9 mouse cellular contexts compared by ENCODE assay signal in the genomic region with DNA sequence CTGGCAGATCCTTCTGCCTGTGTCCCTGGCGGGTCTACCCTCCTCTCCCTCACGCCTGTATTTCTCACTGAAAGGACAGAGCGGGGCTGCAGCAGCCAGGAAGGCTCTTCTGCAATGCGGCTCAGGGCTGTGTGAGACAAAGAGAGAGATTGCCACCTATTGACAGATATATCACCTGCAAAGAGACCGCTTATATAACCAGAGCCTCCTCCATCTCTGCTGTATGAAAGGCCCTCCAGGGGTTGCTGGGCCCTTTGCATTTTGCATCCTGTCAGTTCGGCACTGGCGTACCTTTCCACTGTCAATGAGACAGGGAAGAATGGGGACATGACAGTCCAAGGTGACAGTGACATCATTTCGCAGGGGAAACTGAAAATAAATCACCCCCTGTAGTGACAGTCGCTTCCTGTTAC. TPM values are rescaled to one million over a fixed set of nuclear protein-coding genes. Genes with fewer than 3 reads are reported as not detected.
DNase-seq lines count a peak whose midpoint lies in the region; ATAC-seq lines count a peak whose summit lies in the region.
"Had no signal": no experiment of that assay in that cellular context is flagged by ENCODE, and none has a peak within 500 bp of the region (broad histone marks: within the 10 kb centered on the region; RNA-seq: fewer than 3 reads in every experiment).

No protein-coding gene starts in this region.

- no peak overlapping the region for H3K4me3 ChIP-seq in neural tube, embryonic 11.5 days (ENCODE audit: low read depth, low read length)
- H3K4me3 ChIP-seq: liver, embryonic 15.5 days had no signal

- peaks cover 5% of the 10 kb centered on the region; the same call in 1 of the 2 replicates for H3K4me1 ChIP-seq in neural tube, embryonic 11.5 days (ENCODE audit: control insufficient read depth, insufficient read depth, low read length)

- H3K27ac ChIP-seq in neural tube, embryonic 11.5 days (ENCODE audit: low read depth, low read length): 0 out of 2 replicates have a peak overlapping the region, but pooled peaks have one; percentile 11
- H3K27ac ChIP-seq: liver, embryonic 15.5 days had no signal

- 42% methylated on average over 9 of the region's 9 CpGs for WGBS in neural tube, embryonic 11.5 days

- intact Hi-C loops in left cerebral cortex, postnatal 4 days (cut with DNase I): loop anchor here (5.0 kb wide), 1 partner anchor 130 kb away; no protein-coding TSS in a partner anchor

- H3K4me2 ChIP-seq in neural tube, embryonic 11.5 days (ENCODE audit: low read depth): no peak overlapping the region
- H3K4me2 ChIP-seq: liver, embryonic 15.5 days had no signal

- H3K9ac ChIP-seq in neural tube, embryonic 11.5 days (ENCODE audit: low read length): no peak overlapping the region
- H3K9ac ChIP-seq: liver, embryonic 15.5 days had no signal

- DNase-seq in neural tube, embryonic 11.5 days (ENCODE audit: low spot score): no peak
- no peak for DNase-seq in neural tube, embryonic 10.5 days (ENCODE audit: extremely low spot score, low spot score)
- DNase-seq in cerebellum, adult 11 months: peak; percentile 74
- DNase-seq in heart, adult 8-10 months (ENCODE audit: low spot score): peak; percentile 59
- DNase-seq in kidney, adult 8-10 months: peak; percentile 47 to 64
- peak; percentile 24 for DNase-seq in left cerebral cortex, postnatal 4 days
- DNase-seq in retina, adult 2 months (ENCODE audit: low read depth, low spot score): peak; percentile 44
- no peak for DNase-seq in c-Kit-positive CD71-positive TER-119-positive erythroid progenitor cells, embryonic 14.5 days (ENCODE audit: low spot score)

- no peaks in the 10 kb centered on the region for H3K9me3 ChIP-seq in neural tube, embryonic 11.5 days (ENCODE audit: control insufficient read depth, low read length)
- H3K9me3 ChIP-seq: liver, embryonic 15.5 days had no signal

- ATAC-seq in neural tube, embryonic 11.5 days (ENCODE audit: insufficient read depth, low FRiP score, low TSS enrichment): peak; percentile 32; the same call in 1 of the 2 replicates

- H3K36me3 ChIP-seq in neural tube, embryonic 11.5 days (ENCODE audit: control insufficient read depth, insufficient read depth, low read length): no peaks in the 10 kb centered on the region
- H3K36me3 ChIP-seq: liver, embryonic 15.5 days had no signal

- no peaks in the 10 kb centered on the region for H3K27me3 ChIP-seq in neural tube, embryonic 11.5 days (ENCODE audit: control insufficient read depth, insufficient read depth, low read length)
- H3K27me3 ChIP-seq: liver, embryonic 15.5 days had no signal

RNA-seq across cellular contexts. Expression of a gene that starts 35.8 kb away (rescaled TPM):
- 204 and 214 TPM in 2 replicates for polyA plus RNA-seq in neural tube, embryonic 11.5 days (2014; fragmentation: Nextera tagmentation; extraction: Ambion mirVana)
- total RNA-seq in heart, adult 8-10 months (2022): 10 to 100 TPM; 36.4 to 46.9 (median 43.4) TPM
- total RNA-seq in left cerebral cortex, postnatal 4 days (2021): 10 to 100 TPM; 66.2 to 75.2 TPM

RNA-seq across cellular contexts. Expression of a gene that starts 48.5 kb away (rescaled TPM):
- not detected in 2 replicates for polyA plus RNA-seq in neural tube, embryonic 11.5 days (2014; fragmentation: Nextera tagmentation; extraction: Ambion mirVana)
- total RNA-seq in heart, adult 8-10 months (2022): 1 to 10 TPM in 3 of 4 experiments, under 1 TPM in 1; 0.90 to 1.4 (median 1.3) TPM
- total RNA-seq in left cerebral cortex, postnatal 4 days (2021): not detected

RNA-seq across cellular contexts. Expression of a gene that starts 55.7 kb away (rescaled TPM):
- 59.9 and 60.8 TPM in 2 replicates for polyA plus RNA-seq in neural tube, embryonic 11.5 days (2014; fragmentation: Nextera tagmentation; extraction: Ambion mirVana)
- 10 to 100 TPM; 57.2 to 67.5 (median 65.3) TPM for total RNA-seq in heart, adult 8-10 months (2022)
- total RNA-seq in left cerebral cortex, postnatal 4 days (2021): 10 to 100 TPM; 94.4 to 98.1 TPM

Comparison
In these comparisons a context has a peak if more than half of its experiments do, and no peak if none do; other contexts are left out.
1. DNase-seq: peak in cerebellum, adult 11 months (single experiment), heart, adult 8-10 months (single experiment), kidney, adult 8-10 months (2 of 2), left cerebral cortex, postnatal 4 days (single experiment) and retina, adult 2 months (single experiment); none in neural tube, embryonic 11.5 days (single experiment), neural tube, embryonic 10.5 days (single experiment) and c-Kit-positive CD71-positive TER-119-positive erythroid progenitor cells, embryonic 14.5 days (single experiment).